Mouse (Mus musculus): ENCODE data around the gene Slc1a2. TPM values are rescaled to one million over a fixed set of nuclear protein-coding genes. Genes with fewer than 3 reads are reported as not detected.

The Slc1a2 gene
- polyA plus RNA-seq, 1 experiment = not detected

- TF ChIP-seq MYOG (IDR thresholded peaks at IDR 0.05; ENCODE audit: control insufficient read depth, extremely low read depth, insufficient read length) (no peak), CTCF (IDR thresholded peaks at IDR 0.05; ENCODE audit: control insufficient read depth, insufficient read depth, insufficient read length) (no peak), MAX (IDR thresholded peaks at IDR 0.05) (no peak), FOSL1 (IDR thresholded peaks at IDR 0.05; ENCODE audit: insufficient read depth, low read length, poor library complexity, severe bottlenecking) (no peak), USF1 (IDR thresholded peaks at IDR 0.05; ENCODE audit: low read depth) (no peak), CEBPB (IDR thresholded peaks at IDR 0.05; ENCODE audit: low read depth) (no peak), MYOD1 (IDR thresholded peaks at IDR 0.05; ENCODE audit: control insufficient read depth, insufficient read length, low read depth) (no peak)
- H3K36me3 ChIP-seq (ENCODE audit: control insufficient read depth, insufficient read depth) = peaks cover 98% of the 10 kb centered on the region
- peaks cover 30% of the 10 kb centered on the region for H3K79me2 ChIP-seq (ENCODE audit: control insufficient read depth, insufficient read depth)
- peaks cover 12% of the 10 kb centered on the region for H3K79me3 ChIP-seq (ENCODE audit: low read depth)
- H3K4me3 ChIP-seq (ENCODE audit: insufficient read depth, poor library complexity, severe bottlenecking) = no peak overlapping the region
- no peaks in the 10 kb centered on the region for H3K27me3 ChIP-seq (ENCODE audit: control insufficient read depth, insufficient read depth, insufficient read length)
- no peak overlapping the region for H3ac ChIP-seq (ENCODE audit: control insufficient read depth, insufficient read length, low read depth)
Observed at GRCm38 (mm10) chr2:102827841-102828240, 169.4 kb downstream of the Slc1a2 start.

- Histone ChIP-seq H3K27me3 (ENCODE audit: control insufficient read depth, insufficient read depth, insufficient read length) (no peaks in the 10 kb centered on the region), H3ac (ENCODE audit: control insufficient read depth, insufficient read length, low read depth) (no peak overlapping the region), H3K79me3 (ENCODE audit: low read depth) (peaks cover 12% of the 10 kb centered on the region), H3K36me3 (ENCODE audit: control insufficient read depth, insufficient read depth) (peaks cover 98% of the 10 kb centered on the region), H3K4me3 (ENCODE audit: insufficient read depth, poor library complexity, severe bottlenecking) (no peak overlapping the region), H3K79me2 (ENCODE audit: control insufficient read depth, insufficient read depth) (peaks cover 32% of the 10 kb centered on the region)
- TF ChIP-seq CTCF (IDR thresholded peaks at IDR 0.05; ENCODE audit: control insufficient read depth, insufficient read depth, insufficient read length) = no peak
- TF ChIP-seq FOSL1 (IDR thresholded peaks at IDR 0.05; ENCODE audit: insufficient read depth, low read length, poor library complexity, severe bottlenecking) = no peak
- no peak for TF ChIP-seq MYOG (IDR thresholded peaks at IDR 0.05; ENCODE audit: control insufficient read depth, extremely low read depth, insufficient read length)
- TF ChIP-seq MYOD1 (IDR thresholded peaks at IDR 0.05; ENCODE audit: control insufficient read depth, insufficient read length, low read depth) = no peak
- TF ChIP-seq USF1 (IDR thresholded peaks at IDR 0.05; ENCODE audit: low read depth) = no peak
- TF ChIP-seq CEBPB (IDR thresholded peaks at IDR 0.05; ENCODE audit: low read depth) = no peak
- no peak for TF ChIP-seq MAX (IDR thresholded peaks at IDR 0.05)
Observed at GRCm38 (mm10) chr2:102828381-102828780, 169.9 kb downstream of the Slc1a2 start.

GRCm38 (mm10) chr2:102829201-102829600 lies 170.7 kb downstream of the Slc1a2 start:
- Histone ChIP-seq H3K79me2 (ENCODE audit: control insufficient read depth, insufficient read depth) (peaks cover 32% of the 10 kb centered on the region), H3K27me3 (ENCODE audit: control insufficient read depth, insufficient read depth, insufficient read length) (no peaks in the 10 kb centered on the region), H3K36me3 (ENCODE audit: control insufficient read depth, insufficient read depth) (peaks cover 98% of the 10 kb centered on the region), H3K4me3 (ENCODE audit: insufficient read depth, poor library complexity, severe bottlenecking) (no peak overlapping the region), H3K79me3 (ENCODE audit: low read depth) (peaks cover 12% of the 10 kb centered on the region), H3ac (ENCODE audit: control insufficient read depth, insufficient read length, low read depth) (no peak overlapping the region)
- no peak for TF ChIP-seq MYOG (IDR thresholded peaks at IDR 0.05; ENCODE audit: control insufficient read depth, extremely low read depth, insufficient read length)
- no peak for TF ChIP-seq CTCF (IDR thresholded peaks at IDR 0.05; ENCODE audit: control insufficient read depth, insufficient read depth, insufficient read length)
- no peak for TF ChIP-seq FOSL1 (IDR thresholded peaks at IDR 0.05; ENCODE audit: insufficient read depth, low read length, poor library complexity, severe bottlenecking)
- TF ChIP-seq CEBPB (IDR thresholded peaks at IDR 0.05; ENCODE audit: low read depth) = no peak
- no peak for TF ChIP-seq USF1 (IDR thresholded peaks at IDR 0.05; ENCODE audit: low read depth)
- no peak for TF ChIP-seq MYOD1 (IDR thresholded peaks at IDR 0.05; ENCODE audit: control insufficient read depth, insufficient read length, low read depth)
- TF ChIP-seq MAX (IDR thresholded peaks at IDR 0.05) = no peak

DNA sequence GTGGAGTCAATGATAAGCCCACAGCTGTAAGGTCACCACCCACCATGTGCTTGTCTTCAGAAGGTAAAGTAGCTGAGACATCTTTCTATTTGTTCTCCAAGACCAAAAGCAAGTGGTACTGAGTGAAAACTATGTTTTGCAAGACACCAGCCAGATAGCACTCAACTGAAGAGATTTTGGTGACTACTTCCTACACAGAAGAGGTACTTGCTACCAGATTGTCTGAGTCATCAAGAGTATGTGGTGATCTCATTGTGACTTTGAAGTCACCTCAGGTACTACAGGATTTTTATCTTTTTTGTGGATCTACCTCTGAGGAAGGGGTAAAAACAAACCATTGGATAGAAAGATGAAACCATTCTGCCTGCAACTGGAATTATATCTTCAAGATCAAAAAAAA lies 173.1 kb downstream of the Slc1a2 start:
- Histone ChIP-seq H3K4me3 (ENCODE audit: insufficient read depth, poor library complexity, severe bottlenecking) (no peak overlapping the region), H3K27me3 (ENCODE audit: control insufficient read depth, insufficient read depth, insufficient read length) (no peaks in the 10 kb centered on the region), H3K36me3 (ENCODE audit: control insufficient read depth, insufficient read depth) (peaks cover 95% of the 10 kb centered on the region), H3K79me3 (ENCODE audit: low read depth) (peaks cover 12% of the 10 kb centered on the region), H3ac (ENCODE audit: control insufficient read depth, insufficient read length, low read depth) (no peak overlapping the region), H3K79me2 (ENCODE audit: control insufficient read depth, insufficient read depth) (peaks cover 38% of the 10 kb centered on the region)
- TF ChIP-seq USF1 (IDR thresholded peaks at IDR 0.05; ENCODE audit: low read depth) = no peak
- no peak for TF ChIP-seq CTCF (IDR thresholded peaks at IDR 0.05; ENCODE audit: control insufficient read depth, insufficient read depth, insufficient read length)
- no peak for TF ChIP-seq CEBPB (IDR thresholded peaks at IDR 0.05; ENCODE audit: low read depth)
- TF ChIP-seq FOSL1 (IDR thresholded peaks at IDR 0.05; ENCODE audit: insufficient read depth, low read length, poor library complexity, severe bottlenecking) = no peak
- TF ChIP-seq MAX (IDR thresholded peaks at IDR 0.05) = no peak
- TF ChIP-seq MYOD1 (IDR thresholded peaks at IDR 0.05; ENCODE audit: control insufficient read depth, insufficient read length, low read depth) = no peak
- no peak for TF ChIP-seq MYOG (IDR thresholded peaks at IDR 0.05; ENCODE audit: control insufficient read depth, extremely low read depth, insufficient read length)

- TF ChIP-seq USF1 (IDR thresholded peaks at IDR 0.05; ENCODE audit: low read depth) = no peak
- TF ChIP-seq MYOG (IDR thresholded peaks at IDR 0.05; ENCODE audit: control insufficient read depth, extremely low read depth, insufficient read length) = no peak
- TF ChIP-seq MYOD1 (IDR thresholded peaks at IDR 0.05; ENCODE audit: control insufficient read depth, insufficient read length, low read depth) = no peak
- no peak for TF ChIP-seq CEBPB (IDR thresholded peaks at IDR 0.05; ENCODE audit: low read depth)
- no peak for TF ChIP-seq MAX (IDR thresholded peaks at IDR 0.05)
- H3K79me3 ChIP-seq (ENCODE audit: low read depth) = peaks cover 3% of the 10 kb centered on the region
- peaks cover 21% of the 10 kb centered on the region for H3K79me2 ChIP-seq (ENCODE audit: control insufficient read depth, insufficient read depth)
- no peak overlapping the region for H3ac ChIP-seq (ENCODE audit: control insufficient read depth, insufficient read length, low read depth)
- H3K36me3 ChIP-seq (ENCODE audit: control insufficient read depth, insufficient read depth) = peaks cover 97% of the 10 kb centered on the region
- no peaks in the 10 kb centered on the region for H3K27me3 ChIP-seq (ENCODE audit: control insufficient read depth, insufficient read depth, insufficient read length)
- no peak overlapping the region for H3K4me3 ChIP-seq (ENCODE audit: insufficient read depth, poor library complexity, severe bottlenecking)
Observed at GRCm38 (mm10) chr2:102838179-102838578, 179.7 kb downstream of the Slc1a2 start.

Other genes starting within 250 kb of the Slc1a2 start
- 0.70 TPM for gene Fjx1, start 206.2 kb upstream of the Slc1a2 start, polyA plus RNA-seq (2012; fragmentation: generic; extraction: Trizol)
- not detected for gene Pamr1, start 108.6 kb upstream of the Slc1a2 start, polyA plus RNA-seq (2012; fragmentation: generic; extraction: Trizol)
- gene Cd44, start 243.0 kb downstream of the Slc1a2 start, polyA plus RNA-seq (2012; fragmentation: generic; extraction: Trizol) = 87.6 TPM